Mouse (Mus musculus) midbrain, postnatal 0 days (tissue): ENCODE data around the gene Trp73. TPM values are rescaled to one million over a fixed set of nuclear protein-coding genes. Genes with fewer than 3 reads are reported as not detected.
A peak's percentile ranks its signal among the peaks of the same experiment; 100 is the strongest.

Experiments
- ATAC-seq: fragments of 200-750 bp; cut with Nextera tagmentation; 2 replicates; pipeline ENCODE4 v1.8.0; 2017; ENCODE audit warnings: moderate number of reproducible peaks, mild to moderate bottlenecking, moderate TSS enrichment, moderate library complexity; ENCODE audit not compliant: low FRiP score
- DNase-seq: peaks from one replicate; pipeline ENCODE4 v3.0.0-alpha.2; 2015; ENCODE audit warnings: low spot score
- H3K27ac ChIP-seq: fragments of 300-500 bp; sonication (generic); 2 replicates; pipeline ENCODE4 v1.5.1; 2014; ENCODE audit warnings: low read depth, mild to moderate bottlenecking, low read length, mixed read lengths
- H3K27me3 ChIP-seq: fragments of 300-500 bp; sonication (generic); 2 replicates; pipeline ENCODE4 v1.6.1; 2014; ENCODE audit warnings: low read length, control low read depth, mixed read lengths; ENCODE audit not compliant: insufficient read depth
- H3K36me3 ChIP-seq: fragments of 300-500 bp; sonication (generic); 2 replicates; pipeline ENCODE4 v1.6.1; 2014; ENCODE audit warnings: low read length, control low read depth, mixed read lengths; ENCODE audit not compliant: insufficient read depth
- H3K4me1 ChIP-seq: fragments of 300-500 bp; sonication (generic); 2 replicates; pipeline ENCODE4 v1.6.1; 2014; ENCODE audit warnings: mild to moderate bottlenecking, control low read depth, antibody characterized with exemption, low read length, mixed read lengths; ENCODE audit not compliant: insufficient read depth
- H3K4me2 ChIP-seq: fragments of 300-500 bp; sonication (generic); 2 replicates; pipeline ENCODE4 v1.6.1; 2014; ENCODE audit warnings: low read depth, mild to moderate bottlenecking, low read length, mixed read lengths; ENCODE audit not compliant: poor library complexity, severe bottlenecking
- H3K4me3 ChIP-seq: fragments of 300-500 bp; sonication (generic); 2 replicates; pipeline ENCODE4 v1.5.1; 2014; ENCODE audit warnings: low read depth, mild to moderate bottlenecking, low read length, moderate library complexity
- H3K9ac ChIP-seq: fragments of 300-500 bp; sonication (generic); replicated peaks from 2 replicates; pipeline ENCODE4 v1.6.1; 2014; ENCODE audit warnings: mild to moderate bottlenecking, low read length, moderate library complexity, mixed read lengths; ENCODE audit not compliant: poor library complexity, severe bottlenecking
- H3K9me3 ChIP-seq: fragments of 300-500 bp; sonication (generic); 2 replicates; pipeline ENCODE4 v1.6.1; 2016; ENCODE audit warnings: low read length, control low read depth
- CTCF ChIP-seq: IDR thresholded peaks from 2 replicates; pipeline ENCODE4 v1.5.1; 2016; ENCODE audit warnings: antibody characterized with exemption, mild to moderate bottlenecking
- WGBS: fragments of 180-500 bp; shearing (Covaris S2); extraction: QIAGEN DNeasy Blood & Tissue Kit; methylation state at CpG from one replicate; pipeline ENCODE4 v1.1.7; 2014; 5-methylcytosine and 5-hydroxymethylcytosine counted together
- polyA plus RNA-seq: library from polyadenylated mRNA; unstranded; fragments of >200 nt; fragmentation: Nextera tagmentation; extraction: Ambion mirVana; gene quantifications from 2 replicates; pipeline ENCODE4 v1.2.1, GENCODE M21; 2015
- total RNA-seq: library from RNA; depleted of rRNA; stranded (reverse); fragments of >200 nt; gene quantifications from 2 replicates; pipeline ENCODE4 v1.2.3, GENCODE M21; 2014

Gene Trp73
- total and polyA plus RNA-seq, 2 experiments from 2014 or later: 0.49 to 0.52 TPM

GRCm38 (mm10) chr4:154171931-154172604 lies 32.1 kb upstream of the Trp73 start:
- DNase-seq: no peak
- Histone ChIP-seq H3K4me1 (peaks cover 8% of the 10 kb centered on the region; the same call in 1 of the 2 replicates), H3K4me2 (peak overlapping the region; percentile 95), H3K4me3 (peak overlapping the region; percentile 42), H3K9me3 (no peaks in the 10 kb centered on the region), H3K27ac (no peak overlapping the region), H3K9ac (no peak overlapping the region), H3K27me3 (peaks cover 43% of the 10 kb centered on the region), H3K36me3 (no peaks in the 10 kb centered on the region)
- TF ChIP-seq CTCF: no peak
- no peak for ATAC-seq
- WGBS: 41% methylated on average over 13 of the region's 13 CpGs

GRCm38 (mm10) chr4:154171151-154171930 lies 31.3 kb upstream of the Trp73 start:
- H3K4me3 ChIP-seq: peak overlapping the region; percentile 42
- H3K9me3 ChIP-seq: no peaks in the 10 kb centered on the region
- ATAC-seq (no peak), DNase-seq (peak; percentile 10)
- H3K4me1 ChIP-seq: peaks cover 8% of the 10 kb centered on the region; the same call in 1 of the 2 replicates
- no peak overlapping the region for H3K27ac ChIP-seq
- H3K4me2 ChIP-seq: peak overlapping the region; percentile 95
- WGBS: 1% methylated on average over 37 of the region's 37 CpGs
- TF ChIP-seq CTCF: no peak
- peak overlapping the region; percentile 14; the same call in 1 of the 2 replicates for H3K9ac ChIP-seq
- no peaks in the 10 kb centered on the region for H3K36me3 ChIP-seq
- peaks cover 43% of the 10 kb centered on the region for H3K27me3 ChIP-seq

- no peak for ATAC-seq
Measured at GRCm38 (mm10) chr4:154170506-154171150, 30.6 kb upstream of the Trp73 start, which contains the start of gene Megf6. Gene Megf6, plus strand, starts transcription at chr4:154170730.

GRCm38 (mm10) chr4:154170021-154170420 lies 30.0 kb upstream of the Trp73 start:
- no peaks in the 10 kb centered on the region for H3K9me3 ChIP-seq
- H3K9ac ChIP-seq: no peak overlapping the region
- H3K36me3 ChIP-seq: no peaks in the 10 kb centered on the region
- H3K4me3 ChIP-seq: peak overlapping the region; percentile 42
- ATAC-seq (no peak), DNase-seq (no peak)
- WGBS: under 1% methylated on average over 15 of the region's 15 CpGs
- no peak overlapping the region for H3K27ac ChIP-seq
- peaks cover 43% of the 10 kb centered on the region for H3K27me3 ChIP-seq
- no peak for TF ChIP-seq CTCF
- H3K4me1 ChIP-seq: peaks cover 8% of the 10 kb centered on the region; the same call in 1 of the 2 replicates
- peak overlapping the region; percentile 95 for H3K4me2 ChIP-seq

More at GRCm38 (mm10) chr4:154170506-154171150, 30.6 kb upstream of the Trp73 start, which contains the start of gene Megf6:
- H3K4me2 ChIP-seq: peak within 1 kb of the TSS; percentile 95
- under 1% methylated on average over 50 of the region's 61 CpGs for WGBS
- peak within 1 kb of the TSS; percentile 42 for H3K4me3 ChIP-seq
- no peak for TF ChIP-seq CTCF
- peaks cover 8% of the 10 kb centered on the region; the same call in 1 of the 2 replicates for H3K4me1 ChIP-seq
- H3K36me3 ChIP-seq: no peaks in the 10 kb centered on the region
- H3K27me3 ChIP-seq: peaks cover 43% of the 10 kb centered on the region
- no peak within 1 kb of the TSS for H3K27ac ChIP-seq
- DNase-seq: peak; percentile 4
- H3K9me3 ChIP-seq: no peaks in the 10 kb centered on the region
- H3K9ac ChIP-seq: peak within 1 kb of the TSS; percentile 14; the same call in 1 of the 2 replicates

GRCm38 (mm10) chr4:154167053-154167452 lies 27.0 kb upstream of the Trp73 start:
- Histone ChIP-seq H3K4me1 (peaks cover 8% of the 10 kb centered on the region; the same call in 1 of the 2 replicates), H3K27me3 (peaks cover 36% of the 10 kb centered on the region), H3K9me3 (no peaks in the 10 kb centered on the region), H3K36me3 (no peaks in the 10 kb centered on the region), H3K9ac (no peak overlapping the region), H3K27ac (no peak overlapping the region), H3K4me3 (no peak overlapping the region), H3K4me2 (no peak overlapping the region)
- TF ChIP-seq CTCF: peak; percentile 71
- DNase-seq (peak; percentile 52), ATAC-seq (no peak)
- WGBS: 21% methylated on average over 5 of the region's 5 CpGs
